ENCODE assay signal across 8 mouse cellular contexts in genomic region chr7:132786522-132786921, GRCm38 (mm10). TPM values are rescaled to one million over a fixed set of nuclear protein-coding genes. Genes with fewer than 3 reads are reported as not detected.
DNase-seq lines count a peak whose midpoint lies in the region; ATAC-seq and TF ChIP-seq lines count a peak whose summit lies in the region.
"Had no signal": no experiment of that assay in that cellular context is flagged by ENCODE, and none has a peak within 500 bp of the region (broad histone marks: within the 10 kb centered on the region; RNA-seq: fewer than 3 reads in every experiment).

No protein-coding gene starts in this region.

- H3K9ac ChIP-seq in kidney, embryonic 15.5 days = no peak overlapping the region
- no peak overlapping the region for H3K9ac ChIP-seq in intestine, embryonic 15.5 days

- H3K27ac ChIP-seq in kidney, embryonic 15.5 days = peak overlapping the region; percentile 75
- peak overlapping the region; percentile 22 for H3K27ac ChIP-seq in bone marrow macrophage, adult 2 months (ENCODE audit: insufficient read depth, low read depth, low read length)
- H3K27ac ChIP-seq in intestine, embryonic 15.5 days = peak overlapping the region; percentile 66
- H3K27ac ChIP-seq: hindbrain, embryonic 10.5 days had no signal

- H3K4me2 ChIP-seq in kidney, embryonic 15.5 days = no peak overlapping the region
- H3K4me2 ChIP-seq in intestine, embryonic 15.5 days (replicated peaks) = no peak overlapping the region

- DNase-seq in kidney, adult 18-20 months = no peak
- DNase-seq in brain, embryonic 14.5 days (ENCODE audit: low read depth) = peak; percentile 31
- DNase-seq in adipocyte (ENCODE audit: low spot score) = no peak
- DNase-seq in spleen, postnatal 36 days (ENCODE audit: low spot score in 2 of 2) = no peak

- H3K36me3 ChIP-seq in kidney, embryonic 15.5 days = no peaks in the 10 kb centered on the region
- no peaks in the 10 kb centered on the region for H3K36me3 ChIP-seq in intestine, embryonic 15.5 days
- H3K36me3 ChIP-seq: hindbrain, embryonic 10.5 days had no signal

- TF ChIP-seq CTCF in bone marrow macrophage, adult 2 months (IDR thresholded peaks at IDR 0.05; ENCODE audit: low read depth, low read length) = no peak
- no peak for TF ChIP-seq CTCF in brain, embryonic 14.5 days (IDR thresholded peaks at IDR 0.05; ENCODE audit: borderline replicate concordance, extremely low read depth, insufficient read depth, insufficient read length)

- 43% methylated on average over 4 of the region's 4 CpGs for WGBS in kidney, embryonic 15.5 days
- 30% methylated on average over 4 of the region's 4 CpGs for WGBS in intestine, embryonic 15.5 days

- H3K9me3 ChIP-seq in kidney, embryonic 15.5 days (replicated peaks) = no peaks in the 10 kb centered on the region
- H3K9me3 ChIP-seq in intestine, embryonic 15.5 days = no peaks in the 10 kb centered on the region
- H3K9me3 ChIP-seq: hindbrain, embryonic 10.5 days had no signal

- ATAC-seq in kidney, embryonic 15.5 days (replicated peaks; ENCODE audit: low FRiP score) = peak; percentile 33
- ATAC-seq in intestine, embryonic 15.5 days = peak; percentile 14; the same call in 1 of the 2 replicates

- no peak overlapping the region for H3K4me3 ChIP-seq in kidney, embryonic 15.5 days (replicated peaks)
- H3K4me3 ChIP-seq in bone marrow macrophage, adult 2 months (ENCODE audit: insufficient read depth, low read length) = no peak overlapping the region
- H3K4me3 ChIP-seq in intestine, embryonic 15.5 days (replicated peaks) = no peak overlapping the region
- H3K4me3 ChIP-seq: hindbrain, embryonic 10.5 days had no signal

- no peak for TF ChIP-seq POLR2A in bone marrow macrophage, adult 2 months (IDR thresholded peaks at IDR 0.05; ENCODE audit: borderline replicate concordance, low read depth, low read length)
- no peak for TF ChIP-seq POLR2A in brain, embryonic 14.5 days (IDR thresholded peaks at IDR 0.05; ENCODE audit: borderline replicate concordance, extremely low read depth, insufficient read depth, insufficient read length, poor library complexity, severe bottlenecking)

- H3K27me3 ChIP-seq in kidney, embryonic 15.5 days = no peaks in the 10 kb centered on the region
- H3K27me3 ChIP-seq in intestine, embryonic 15.5 days (replicated peaks) = no peaks in the 10 kb centered on the region

- H3K4me1 ChIP-seq in kidney, embryonic 15.5 days = peaks cover 60% of the 10 kb centered on the region
- peaks cover 64% of the 10 kb centered on the region for H3K4me1 ChIP-seq in bone marrow macrophage, adult 2 months (ENCODE audit: control insufficient read depth, insufficient read depth, low read length)
- H3K4me1 ChIP-seq in intestine, embryonic 15.5 days (replicated peaks) = peaks cover 47% of the 10 kb centered on the region

RNA-seq across cellular contexts. Expression of gene Fam53b, which starts 27.2 kb away (rescaled TPM):
- 22.0 and 22.5 TPM in 2 replicates for polyA plus RNA-seq in kidney, embryonic 15.5 days (2015; fragmentation: Nextera tagmentation; extraction: Ambion mirVana)
- 27.2 and 35.3 TPM in 2 replicates for polyA plus RNA-seq in bone marrow macrophage, adult 2 months (2012; ENCODE audit: insufficient read depth, insufficient read length, missing spikeins)
- 14.8 and 16.1 TPM in 2 replicates for polyA plus RNA-seq in brain, embryonic 14.5 days (2012; rRNA removed)
- 17.9 and 19.1 TPM in 2 replicates for polyA plus RNA-seq in intestine, embryonic 15.5 days (2015; fragmentation: Nextera tagmentation; extraction: Ambion mirVana)

Comparison
In these comparisons a context has a peak if more than half of its experiments do, and no peak if none do; other contexts are left out.
1. H3K27ac ChIP-seq: peak in every context shown above with its lines; median percentile 75 in kidney, embryonic 15.5 days; 66 in intestine, embryonic 15.5 days; 22 in bone marrow macrophage, adult 2 months.